Mouse (Mus musculus): ENCODE measurements around the gene Neo1. TPM values are rescaled to one million over a fixed set of nuclear protein-coding genes. Genes with fewer than 3 reads are reported as not detected.

The Neo1 gene
- polyA plus RNA-seq, 1 experiment from 2014 or later, result 33.9 TPM

DNA sequence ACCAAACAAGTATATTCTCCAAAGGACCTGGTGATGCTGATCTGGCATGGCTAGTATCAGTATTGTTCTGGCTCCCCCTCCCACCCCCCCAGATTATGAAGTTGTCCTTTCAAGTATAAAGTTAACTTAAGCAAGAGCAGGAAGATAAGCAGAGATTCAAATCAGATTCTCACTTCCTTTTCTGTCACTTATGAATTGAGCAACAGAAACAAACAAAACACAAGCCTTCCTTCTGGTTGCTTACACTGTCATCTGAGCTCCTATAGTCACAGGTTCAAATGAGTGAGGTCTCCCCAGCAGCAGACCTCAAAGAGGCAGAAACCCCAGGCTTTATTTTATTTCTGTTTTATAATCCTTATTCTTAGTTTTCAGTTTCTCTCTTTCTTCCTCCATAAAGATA, 136.6 kb downstream of the Neo1 start:
- Histone ChIP-seq H3K4me2 (ENCODE audit: low read length) (no peak overlapping the region), H3K27me3 (ENCODE audit: control insufficient read depth, insufficient read depth, low read length) (no peaks in the 10 kb centered on the region), H3K36me3 (ENCODE audit: control insufficient read depth, insufficient read depth, low read length) (peaks cover 33% of the 10 kb centered on the region), H3K4me1 (ENCODE audit: control insufficient read depth in 2 of 2, insufficient read depth in 2 of 2, low read length in 2 of 2) (no peaks in the 10 kb centered on the region; a peak in 1 of 4 replicates), H3K27ac (replicated peaks in 1 of 2; ENCODE audit: control insufficient read depth in 1 of 2, insufficient read depth in 1 of 2, low read depth in 2 of 2, low read length in 2 of 2) (no peak overlapping the region), H3K9ac (ENCODE audit: low read length) (no peak overlapping the region), H3K4me3 (ENCODE audit: control insufficient read depth in 1 of 2, insufficient read depth in 1 of 2, low read depth in 1 of 2, low read length in 2 of 2) (no peak overlapping the region), H3K9me3 (ENCODE audit: control insufficient read depth, low read length) (no peaks in the 10 kb centered on the region)
- no peak for ATAC-seq (ENCODE audit: insufficient number of reproducible peaks, insufficient read depth, low FRiP score, low read depth)

DNA sequence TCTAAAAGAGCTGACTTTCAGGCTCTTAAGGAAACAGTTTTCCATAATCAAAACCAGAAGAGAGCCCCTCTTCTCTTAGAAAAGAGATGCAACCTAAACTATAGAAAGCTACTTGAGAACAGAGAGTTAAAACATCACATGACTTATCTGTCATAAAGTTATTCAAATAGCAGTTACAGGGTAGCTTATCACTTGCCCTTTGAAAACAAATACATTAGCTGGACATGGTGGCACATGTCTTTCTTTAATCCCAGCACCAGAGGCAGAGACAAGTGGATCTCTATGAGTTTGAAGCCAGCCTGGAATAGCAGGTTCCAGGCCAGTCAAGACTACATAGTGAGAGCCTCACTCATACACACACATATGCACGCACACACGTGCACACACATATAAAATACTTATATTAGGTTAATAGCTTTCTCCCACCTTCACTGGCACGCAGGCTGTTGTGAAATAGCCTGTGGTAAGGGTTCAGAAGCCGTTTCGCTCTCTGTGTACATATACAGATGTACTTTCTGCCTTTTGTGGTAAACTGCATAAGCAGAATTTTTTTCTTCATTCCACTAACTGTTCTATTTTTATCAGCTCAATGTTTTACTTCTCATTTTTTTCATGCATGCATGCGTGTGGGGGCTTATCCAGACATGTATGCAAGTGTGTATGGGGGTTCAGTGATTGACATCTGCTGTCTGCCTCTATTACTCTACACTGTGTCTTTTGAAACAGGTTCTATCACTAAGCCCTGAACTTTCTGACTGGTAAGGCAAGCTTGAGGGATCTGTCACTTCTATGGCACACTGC, 144.2 kb downstream of the Neo1 start:
- Histone ChIP-seq H3K36me3 (ENCODE audit: control insufficient read depth, insufficient read depth, low read length) (peaks cover 43% of the 10 kb centered on the region), H3K27me3 (ENCODE audit: control insufficient read depth, insufficient read depth, low read length) (no peaks in the 10 kb centered on the region), H3K4me2 (ENCODE audit: low read length) (no peak overlapping the region), H3K4me3 (ENCODE audit: control insufficient read depth in 1 of 2, insufficient read depth in 1 of 2, low read depth in 1 of 2, low read length in 2 of 2) (no peak overlapping the region), H3K9me3 (ENCODE audit: control insufficient read depth, low read length) (no peaks in the 10 kb centered on the region), H3K9ac (ENCODE audit: low read length) (no peak overlapping the region), H3K4me1 (ENCODE audit: control insufficient read depth in 2 of 2, insufficient read depth in 2 of 2, low read length in 2 of 2) (peaks cover 2 to 22% of the 10 kb centered on the region in 2 experiments; a peak in 2 of 4 replicates), H3K27ac (replicated peaks in 1 of 2; ENCODE audit: control insufficient read depth in 1 of 2, insufficient read depth in 1 of 2, low read depth in 2 of 2, low read length in 2 of 2) (no peak overlapping the region)
- ATAC-seq (ENCODE audit: insufficient number of reproducible peaks, insufficient read depth, low FRiP score, low read depth), result no peak
- 91% methylated on average over 6 of the region's 6 CpGs for whole genome bisulfite sequencing

DNA sequence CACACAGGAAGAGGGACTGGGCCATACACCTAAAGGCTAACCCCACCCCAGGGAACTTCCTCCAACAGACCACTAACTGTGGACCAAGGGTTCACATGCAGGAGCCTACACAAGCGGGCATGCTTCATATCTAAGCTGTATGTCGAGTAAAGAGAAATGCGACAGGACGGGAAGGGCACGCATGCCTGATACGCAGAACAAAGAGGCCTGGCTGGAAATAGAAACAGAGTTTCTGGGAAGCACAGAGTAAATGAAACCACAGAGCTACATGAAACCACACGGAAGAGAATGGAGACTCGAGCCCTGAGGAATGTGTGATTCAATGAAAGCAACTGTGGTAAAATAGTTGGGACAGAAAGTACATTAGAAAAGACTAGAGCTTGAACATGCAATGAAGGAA, 145.3 kb downstream of the Neo1 start:
- no peak overlapping the region for H3K4me2 ChIP-seq (ENCODE audit: low read length)
- peak overlapping the region; percentile 49 to 73 for H3K27ac ChIP-seq (replicated peaks in 1 of 2; ENCODE audit: control insufficient read depth in 1 of 2, insufficient read depth in 1 of 2, low read depth in 2 of 2, low read length in 2 of 2)
- peaks cover 4 to 26% of the 10 kb centered on the region in 2 experiments; a peak in 3 of 4 replicates for H3K4me1 ChIP-seq (ENCODE audit: control insufficient read depth in 2 of 2, insufficient read depth in 2 of 2, low read length in 2 of 2)
- H3K36me3 ChIP-seq (ENCODE audit: control insufficient read depth, insufficient read depth, low read length), result peaks cover 46% of the 10 kb centered on the region
- H3K4me3 ChIP-seq (ENCODE audit: control insufficient read depth in 1 of 2, insufficient read depth in 1 of 2, low read depth in 1 of 2, low read length in 2 of 2), result no peak overlapping the region
- H3K27me3 ChIP-seq (ENCODE audit: control insufficient read depth, insufficient read depth, low read length), result no peaks in the 10 kb centered on the region
- no peak overlapping the region for H3K9ac ChIP-seq (ENCODE audit: low read length)
- WGBS, result 59% methylated on average over 8 of the region's 8 CpGs
- no peak for ATAC-seq (ENCODE audit: insufficient number of reproducible peaks, insufficient read depth, low FRiP score, low read depth)
- no peaks in the 10 kb centered on the region for H3K9me3 ChIP-seq (ENCODE audit: control insufficient read depth, low read length)

DNA sequence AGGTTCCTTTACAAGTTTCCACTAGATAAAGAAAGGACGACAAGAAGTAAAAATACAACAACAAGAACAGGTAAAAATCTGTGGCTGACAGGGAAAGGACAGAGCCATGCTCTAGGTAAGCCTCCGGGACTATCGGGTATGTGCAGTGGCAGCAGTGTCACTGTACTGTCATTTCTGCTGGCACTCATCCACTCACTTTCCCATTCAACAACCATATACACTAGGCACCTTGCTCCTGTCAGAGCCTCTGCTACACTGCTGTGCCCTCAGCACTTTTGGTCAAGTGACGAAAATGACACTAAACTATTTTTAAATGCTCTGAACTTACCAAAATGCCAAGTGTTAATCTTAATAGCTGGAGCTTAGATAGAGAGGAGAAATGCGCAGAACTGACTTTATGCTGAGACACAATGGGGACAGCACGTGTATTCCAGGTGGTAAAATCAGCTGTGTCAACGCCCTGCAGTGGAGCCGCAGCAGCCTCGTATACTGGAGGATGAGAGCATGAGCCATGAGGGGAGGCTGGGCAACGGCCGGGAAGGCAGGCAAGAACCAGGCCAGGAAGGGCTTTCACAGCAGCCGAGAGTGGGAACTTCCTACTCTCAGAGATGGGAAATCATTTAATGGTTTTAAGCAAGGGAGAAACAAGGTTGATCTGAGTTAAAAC, 146.3 kb downstream of the Neo1 start:
- ATAC-seq (ENCODE audit: insufficient number of reproducible peaks, insufficient read depth, low FRiP score, low read depth), result peak; percentile 61
- Histone ChIP-seq H3K9me3 (ENCODE audit: control insufficient read depth, low read length) (no peaks in the 10 kb centered on the region), H3K9ac (ENCODE audit: low read length) (no peak overlapping the region), H3K27me3 (ENCODE audit: control insufficient read depth, insufficient read depth, low read length) (no peaks in the 10 kb centered on the region), H3K4me3 (ENCODE audit: control insufficient read depth in 1 of 2, insufficient read depth in 1 of 2, low read depth in 1 of 2, low read length in 2 of 2) (no peak overlapping the region), H3K36me3 (ENCODE audit: control insufficient read depth, insufficient read depth, low read length) (peaks cover 51% of the 10 kb centered on the region), H3K27ac (replicated peaks in 1 of 2; ENCODE audit: control insufficient read depth in 1 of 2, insufficient read depth in 1 of 2, low read depth in 2 of 2, low read length in 2 of 2) (peak overlapping the region; percentile 49), H3K4me2 (ENCODE audit: low read length) (no peak overlapping the region), H3K4me1 (ENCODE audit: control insufficient read depth in 2 of 2, insufficient read depth in 2 of 2, low read length in 2 of 2) (peaks cover 4 to 26% of the 10 kb centered on the region in 2 experiments; a peak in 3 of 4 replicates)
- 49% methylated on average over 12 of the region's 12 CpGs for WGBS

DNA sequence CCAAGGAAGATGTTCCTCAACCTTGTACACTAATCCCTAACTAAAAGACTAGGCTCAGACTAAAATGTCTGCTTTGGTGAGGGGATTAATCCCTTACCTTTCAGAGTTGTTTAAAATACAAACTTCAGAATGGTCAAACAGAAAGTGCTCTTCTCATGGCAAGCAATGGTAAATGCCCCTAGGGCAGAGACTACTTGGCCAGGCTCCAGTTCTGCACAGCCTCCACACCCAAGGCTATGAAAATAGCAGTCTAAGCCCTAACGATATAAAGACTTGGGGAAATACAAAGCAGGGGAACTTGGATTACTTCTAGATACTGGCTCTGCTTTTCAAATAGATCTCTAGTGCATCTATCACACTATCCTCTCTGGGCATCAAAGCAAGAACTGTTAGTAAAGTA, 153.6 kb downstream of the Neo1 start:
- Histone ChIP-seq H3K4me3 (ENCODE audit: control insufficient read depth in 1 of 2, insufficient read depth in 1 of 2, low read depth in 1 of 2, low read length in 2 of 2) (no peak overlapping the region), H3K27ac (replicated peaks in 1 of 2; ENCODE audit: control insufficient read depth in 1 of 2, insufficient read depth in 1 of 2, low read depth in 2 of 2, low read length in 2 of 2) (no peak overlapping the region), H3K27me3 (ENCODE audit: control insufficient read depth, insufficient read depth, low read length) (no peaks in the 10 kb centered on the region), H3K9ac (ENCODE audit: low read length) (no peak overlapping the region), H3K4me1 (ENCODE audit: control insufficient read depth in 2 of 2, insufficient read depth in 2 of 2, low read length in 2 of 2) (peaks cover 2 to 13% of the 10 kb centered on the region in 2 experiments; a peak in 3 of 4 replicates), H3K9me3 (ENCODE audit: control insufficient read depth, low read length) (no peaks in the 10 kb centered on the region), H3K4me2 (ENCODE audit: low read length) (no peak overlapping the region), H3K36me3 (ENCODE audit: control insufficient read depth, insufficient read depth, low read length) (peaks cover 75% of the 10 kb centered on the region)
- no peak for ATAC-seq (ENCODE audit: insufficient number of reproducible peaks, insufficient read depth, low FRiP score, low read depth)
- 38% methylated on average over 1 of the region's 1 CpGs for WGBS

DNA sequence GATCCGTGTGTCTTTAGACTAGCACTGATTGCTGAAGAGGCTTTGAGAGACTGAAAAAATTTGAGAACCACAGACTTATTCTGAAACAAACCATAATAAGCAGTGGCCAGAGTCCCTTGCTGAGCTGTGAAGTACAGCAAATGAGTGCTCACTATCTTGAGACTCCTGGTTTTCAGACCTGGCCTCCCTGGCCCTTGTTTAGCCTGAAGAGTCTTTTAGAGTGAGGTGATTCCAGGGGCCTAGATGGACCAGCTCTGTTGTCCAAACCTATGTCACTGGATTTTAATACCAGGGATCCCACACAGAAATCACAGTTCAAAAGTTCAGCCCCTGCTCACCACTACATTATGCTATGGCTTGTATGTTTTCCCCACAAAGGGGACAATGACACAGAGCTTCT, 156.4 kb downstream of the Neo1 start:
- H3K4me1 ChIP-seq (ENCODE audit: control insufficient read depth in 2 of 2, insufficient read depth in 2 of 2, low read length in 2 of 2), result peaks cover 0 to 7% of the 10 kb centered on the region in 2 experiments; a peak in 1 of 4 replicates
- WGBS, result 83% methylated on average over 1 of the region's 1 CpGs
- no peaks in the 10 kb centered on the region for H3K9me3 ChIP-seq (ENCODE audit: control insufficient read depth, low read length)
- H3K27me3 ChIP-seq (ENCODE audit: control insufficient read depth, insufficient read depth, low read length), result no peaks in the 10 kb centered on the region
- peaks cover 88% of the 10 kb centered on the region for H3K36me3 ChIP-seq (ENCODE audit: control insufficient read depth, insufficient read depth, low read length)
- H3K9ac ChIP-seq (ENCODE audit: low read length), result no peak overlapping the region
- no peak overlapping the region for H3K4me3 ChIP-seq (ENCODE audit: control insufficient read depth in 1 of 2, insufficient read depth in 1 of 2, low read depth in 1 of 2, low read length in 2 of 2)
- H3K4me2 ChIP-seq (ENCODE audit: low read length), result no peak overlapping the region
- ATAC-seq (ENCODE audit: insufficient number of reproducible peaks, insufficient read depth, low FRiP score, low read depth), result no peak
- H3K27ac ChIP-seq (replicated peaks in 1 of 2; ENCODE audit: control insufficient read depth in 1 of 2, insufficient read depth in 1 of 2, low read depth in 2 of 2, low read length in 2 of 2), result no peak overlapping the region

DNA sequence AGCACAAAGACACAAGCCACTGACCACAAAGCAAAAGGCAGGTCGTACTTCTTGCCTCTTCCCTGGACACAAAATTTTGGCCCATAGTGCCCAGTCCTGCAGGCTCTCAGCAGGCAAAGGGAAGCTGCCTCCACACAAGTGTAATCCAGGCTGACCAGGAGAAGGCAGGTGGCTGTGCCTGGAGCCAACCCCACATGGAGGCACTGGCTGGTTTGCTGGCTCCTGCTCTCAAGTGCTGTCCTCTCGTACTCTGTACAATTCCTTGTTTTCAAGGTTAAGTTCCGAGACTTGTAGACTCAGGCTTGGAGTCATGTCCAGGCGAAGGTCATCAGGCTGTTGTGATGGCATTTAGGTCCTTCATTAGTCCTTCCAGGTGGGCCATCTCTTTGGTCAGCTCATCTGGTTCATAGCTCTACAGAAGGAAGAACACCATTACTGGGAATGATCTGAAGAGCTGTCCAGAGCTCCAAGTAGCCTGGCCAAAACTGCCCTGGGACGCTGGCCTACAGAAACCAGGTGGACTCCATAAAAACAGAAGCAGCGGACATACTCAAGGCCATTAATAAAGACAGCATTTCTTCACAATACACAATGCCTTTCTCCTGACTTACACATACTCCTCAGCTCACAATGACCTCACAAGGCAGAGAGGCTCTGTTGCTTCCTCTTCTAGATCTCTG, 159.2 kb downstream of the Neo1 start:
- Histone ChIP-seq H3K4me3 (ENCODE audit: control insufficient read depth in 1 of 2, insufficient read depth in 1 of 2, low read depth in 1 of 2, low read length in 2 of 2) (no peak overlapping the region), H3K9ac (ENCODE audit: low read length) (no peak overlapping the region), H3K36me3 (ENCODE audit: control insufficient read depth, insufficient read depth, low read length) (peaks cover 74% of the 10 kb centered on the region), H3K27me3 (ENCODE audit: control insufficient read depth, insufficient read depth, low read length) (no peaks in the 10 kb centered on the region), H3K4me1 (ENCODE audit: control insufficient read depth in 2 of 2, insufficient read depth in 2 of 2, low read length in 2 of 2) (no peaks in the 10 kb centered on the region), H3K9me3 (ENCODE audit: control insufficient read depth, low read length) (no peaks in the 10 kb centered on the region), H3K27ac (replicated peaks in 1 of 2; ENCODE audit: control insufficient read depth in 1 of 2, insufficient read depth in 1 of 2, low read depth in 2 of 2, low read length in 2 of 2) (no peak overlapping the region), H3K4me2 (ENCODE audit: low read length) (no peak overlapping the region)
- ATAC-seq (ENCODE audit: insufficient number of reproducible peaks, insufficient read depth, low FRiP score, low read depth), result no peak
- 92% methylated on average over 6 of the region's 6 CpGs for WGBS
